Mouse (Mus musculus) liver, postnatal 0 days (tissue): ENCODE measurements around the gene Col2a1.

Source experiments
- CTCF ChIP-seq: sonication (generic); IDR thresholded peaks from 2 replicates; pipeline ENCODE4 v1.5.1; 2016; ENCODE audit warnings: antibody characterized with exemption, low read depth
- EP300 ChIP-seq: IDR thresholded peaks from 2 replicates; pipeline ENCODE4 v1.6.1; 2016; ENCODE audit warnings: antibody characterized with exemption, low read depth, mild to moderate bottlenecking

- TF ChIP-seq CTCF (no peak), EP300 (no peak)
These were observed 48.8 kb downstream of the Col2a1 start for GRCm38 (mm10) chr15:97955742-97956141.
